Mouse (Mus musculus): ENCODE results near the gene Ppp1r1b. TPM values are rescaled to one million over a fixed set of nuclear protein-coding genes. Genes with fewer than 3 reads are reported as not detected.

Ppp1r1b gene
- total and polyA plus RNA-seq, 3 experiments = 0.08 TPM; not detected in 2

DNA sequence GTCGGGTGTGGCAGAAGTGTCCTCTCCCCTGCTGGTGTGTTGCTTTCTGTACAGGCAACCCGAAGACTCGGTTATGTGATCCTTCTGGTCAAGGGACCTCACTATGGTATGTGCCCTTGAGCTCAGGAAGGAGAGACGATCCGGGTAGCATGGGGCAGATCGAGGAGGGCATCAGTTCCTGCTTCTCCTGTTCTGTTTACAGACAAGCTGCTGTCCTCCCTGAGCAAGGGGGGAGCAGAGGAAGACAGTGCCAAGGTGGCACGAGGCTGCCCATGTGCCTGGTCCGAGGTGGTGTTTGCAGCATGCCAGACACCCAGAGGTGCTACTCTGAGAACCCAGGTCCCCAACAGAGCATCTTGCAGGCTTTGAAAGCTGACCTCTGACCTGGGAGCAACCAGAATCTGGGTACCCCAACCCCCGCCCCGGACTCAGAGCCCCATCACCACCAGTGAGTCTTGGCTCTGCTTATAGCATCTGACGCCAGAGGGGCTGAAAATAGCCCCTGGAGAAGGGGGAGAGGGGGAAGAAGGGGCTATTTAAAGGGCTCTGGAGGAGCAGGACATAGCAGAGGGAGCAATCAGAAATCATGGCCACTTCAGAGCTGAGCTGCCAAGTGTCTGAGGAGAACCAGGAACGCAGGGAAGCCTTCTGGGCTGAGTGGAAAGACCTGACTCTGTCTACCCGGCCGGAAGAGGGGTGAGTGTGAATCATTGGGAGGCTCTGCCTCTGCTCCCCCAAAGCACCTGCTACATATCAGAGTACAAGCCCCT lies 35.2 kb downstream of the Ppp1r1b start, which contains the start of gene Tcap:
TSS of gene Tcap (plus strand) at position 551 of the 770 bp plus-strand sequence.
- TF ChIP-seq PAX5 (IDR thresholded peaks at IDR 0.05; ENCODE audit: low read length) (no peak), MAFK (IDR thresholded peaks at IDR 0.05; ENCODE audit: insufficient replicate concordance, low read length) (no peak), ETS1 (conservative IDR thresholded peaks at IDR 0.05; ENCODE audit: low read depth, low read length) (no peak), MAZ (IDR thresholded peaks at IDR 0.05; ENCODE audit: low read depth, low read length) (no peak), SIN3A (IDR thresholded peaks at IDR 0.05; ENCODE audit: low read length) (no peak), ZMIZ1 (IDR thresholded peaks at IDR 0.05; ENCODE audit: low read depth, low read length) (no peak)
- Histone ChIP-seq H3K36me3 (replicated peaks in 1 of 2; ENCODE audit: control insufficient read depth in 1 of 2, insufficient read depth in 1 of 2, low read length in 1 of 2) (peaks cover 23 to 45% of the 10 kb centered on the region in 2 experiments), H3K9ac (ENCODE audit: insufficient read depth, low read depth) (no peak within 1 kb of the TSS), H3K79me2 (replicated peaks; ENCODE audit: control insufficient read depth, extremely low read depth, insufficient read depth, poor library complexity, severe bottlenecking) (no peaks in the 10 kb centered on the region), H3K9me3 (replicated peaks; ENCODE audit: low read length) (no peaks in the 10 kb centered on the region), H3K4me2 (ENCODE audit: insufficient read depth, low read depth, poor library complexity, severe bottlenecking) (no peak within 1 kb of the TSS), H3K27me3 (replicated peaks) (peaks cover 7% of the 10 kb centered on the region), H3K4me3 (replicated peaks in 1 of 3; ENCODE audit: low read depth in 2 of 3, low read length in 2 of 3, poor library complexity in 1 of 3) (no peak within 1 kb of the TSS), H3K4me1 (ENCODE audit: control insufficient read depth in 1 of 2, insufficient read depth in 2 of 2) (no peaks in the 10 kb centered on the region), H3K27ac (ENCODE audit: insufficient read depth, low read depth) (no peak within 1 kb of the TSS)
- DNase-seq (ENCODE audit: extremely low read depth) = no peak
- in situ Hi-C loops (cut with MboI; ENCODE audit: low pct_ligation_motif_present, low pct_unique_long_range_greater_than_20kb, low sequenced_read_pairs) = no loop called here
- dilution Hi-C loops (cut with MboI; ENCODE audit: extremely low pct_ligation_motif_present, extremely low pct_unique_long_range_greater_than_20kb, low sequenced_read_pairs) = no loop called here

GRCm38 (mm10) chr11:98384216-98384615 lies 36.0 kb downstream of the Ppp1r1b start:
- Histone ChIP-seq H3K4me3 (replicated peaks in 1 of 3; ENCODE audit: low read depth in 2 of 3, low read length in 2 of 3, poor library complexity in 1 of 3) (no peak overlapping the region), H3K79me2 (replicated peaks; ENCODE audit: control insufficient read depth, extremely low read depth, insufficient read depth, poor library complexity, severe bottlenecking) (no peaks in the 10 kb centered on the region), H3K4me2 (ENCODE audit: insufficient read depth, low read depth, poor library complexity, severe bottlenecking) (no peak overlapping the region), H3K27me3 (replicated peaks) (peaks cover 7% of the 10 kb centered on the region), H3K36me3 (replicated peaks in 1 of 2; ENCODE audit: control insufficient read depth in 1 of 2, insufficient read depth in 1 of 2, low read length in 1 of 2) (peaks cover 15 to 37% of the 10 kb centered on the region in 2 experiments), H3K27ac (ENCODE audit: insufficient read depth, low read depth) (no peak overlapping the region), H3K9ac (ENCODE audit: insufficient read depth, low read depth) (no peak overlapping the region), H3K4me1 (ENCODE audit: control insufficient read depth in 1 of 2, insufficient read depth in 2 of 2) (peaks cover 0 to 3% of the 10 kb centered on the region in 2 experiments; a peak in 2 of 4 replicates), H3K9me3 (replicated peaks; ENCODE audit: low read length) (no peaks in the 10 kb centered on the region)
- DNase-seq (ENCODE audit: extremely low read depth) = no peak
- dilution Hi-C loops (cut with MboI; ENCODE audit: extremely low pct_ligation_motif_present, extremely low pct_unique_long_range_greater_than_20kb, low sequenced_read_pairs) (no loop called here), in situ Hi-C loops (cut with MboI; ENCODE audit: low pct_ligation_motif_present, low pct_unique_long_range_greater_than_20kb, low sequenced_read_pairs) (no loop called here)
- TF ChIP-seq ZKSCAN1 (IDR thresholded peaks at IDR 0.05; ENCODE audit: borderline replicate concordance, low read depth, low read length) (no peak), CHD2 (IDR thresholded peaks at IDR 0.05; ENCODE audit: low read length) (no peak), RAD21 (IDR thresholded peaks at IDR 0.05; ENCODE audit: low read depth, low read length) (no peak), ETS1 (conservative IDR thresholded peaks at IDR 0.05; ENCODE audit: low read depth, low read length) (no peak), BHLHE40 (IDR thresholded peaks at IDR 0.05; ENCODE audit: low read depth, low read length) (no peak), CHD1 (IDR thresholded peaks at IDR 0.05; ENCODE audit: low read depth, low read length) (no peak)

Measured in CH12.LX (cell line).